Mouse (Mus musculus) heart, embryonic 11.5 days (tissue): Measurements from ENCODE around the gene Adamts9. TPM values are rescaled to one million over a fixed set of nuclear protein-coding genes. Genes with fewer than 3 reads are reported as not detected.

Source experiments
- ATAC-seq: fragments of 200-750 bp; cut with Nextera tagmentation; replicated peaks from 2 replicates; pipeline ENCODE4 v1.8.0; 2017; ENCODE audit warnings: moderate library complexity; ENCODE audit not compliant: insufficient number of reproducible peaks, low FRiP score, low TSS enrichment
- H3K27ac ChIP-seq: fragments of 300-500 bp; sonication (generic); 2 replicates; pipeline ENCODE4 v1.5.1; 2014; ENCODE audit warnings: mild to moderate bottlenecking, low read depth, low read length
- H3K27me3 ChIP-seq: fragments of 300-500 bp; sonication (generic); 2 replicates; pipeline ENCODE4 v1.6.1; 2014; ENCODE audit warnings: mild to moderate bottlenecking, low read length, mixed read lengths; ENCODE audit not compliant: control insufficient read depth, insufficient read depth
- H3K36me3 ChIP-seq: fragments of 300-500 bp; sonication (generic); 2 replicates; pipeline ENCODE4 v1.6.1; 2014; ENCODE audit warnings: mild to moderate bottlenecking, low read length, moderate library complexity, mixed read lengths; ENCODE audit not compliant: control insufficient read depth, insufficient read depth
- H3K4me1 ChIP-seq: fragments of 300-500 bp; sonication (generic); 2 replicates; pipeline ENCODE4 v1.6.1; 2014; ENCODE audit warnings: low read length; ENCODE audit not compliant: control insufficient read depth, insufficient read depth
- H3K4me2 ChIP-seq: fragments of 300-500 bp; sonication (generic); 2 replicates; pipeline ENCODE4 v1.6.1; 2014; ENCODE audit warnings: mild to moderate bottlenecking, moderate library complexity
- H3K4me3 ChIP-seq: fragments of 300-500 bp; sonication (generic); 2 replicates; pipeline ENCODE4 v1.5.1; 2014; ENCODE audit warnings: low read depth, low read length
- H3K9ac ChIP-seq: fragments of 300-500 bp; sonication (generic); 2 replicates; pipeline ENCODE4 v1.6.1; 2014; ENCODE audit warnings: mild to moderate bottlenecking, low read depth, low read length, moderate library complexity
- H3K9me3 ChIP-seq: fragments of 300-500 bp; sonication (generic); replicated peaks from 2 replicates; pipeline ENCODE4 v1.6.1; 2016; ENCODE audit warnings: low read length; ENCODE audit not compliant: control insufficient read depth
- WGBS: fragments of 180-500 bp; shearing (Covaris S2); extraction: QIAGEN DNeasy Blood & Tissue Kit; methylation state at CpG from one replicate; pipeline ENCODE4 v1.1.7; 2014; ENCODE audit not compliant: insufficient replicate concordance; 5-methylcytosine and 5-hydroxymethylcytosine counted together
- polyA plus RNA-seq: library from polyadenylated mRNA; unstranded; fragments of >200 nt; fragmentation: Nextera tagmentation; extraction: Ambion mirVana; gene quantifications from 2 replicates; pipeline ENCODE4 v1.2.1, GENCODE M21; 2014

The Adamts9 gene
- polyA plus RNA-seq, 1 experiment from 2014 or later: 9.6 TPM

DNA sequence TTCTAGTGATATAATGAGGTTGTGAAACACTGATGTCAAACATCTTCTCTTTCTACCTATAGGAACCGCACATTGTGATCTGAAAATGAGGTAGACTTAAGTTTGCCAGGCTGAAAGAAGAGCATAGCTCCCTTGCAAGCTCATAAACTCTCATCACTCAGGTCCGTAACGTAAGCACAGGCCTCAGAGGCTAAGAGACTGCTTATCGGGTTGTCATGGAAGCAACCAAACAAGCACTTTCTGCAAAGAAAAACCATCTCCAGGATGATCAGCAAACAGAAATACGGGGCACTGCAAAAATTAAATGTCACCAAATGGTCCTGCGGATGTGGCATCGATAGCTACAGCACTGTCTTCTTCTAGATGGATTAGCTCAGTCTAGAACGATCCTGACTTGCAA is 97.4 kb downstream of the Adamts9 start:
- WGBS: 56% methylated on average over 8 of the region's 8 CpGs
- H3K4me1 ChIP-seq: peaks cover 26% of the 10 kb centered on the region
- H3K36me3 ChIP-seq: no peaks in the 10 kb centered on the region
- H3K4me2 ChIP-seq: no peak overlapping the region
- no peaks in the 10 kb centered on the region for H3K9me3 ChIP-seq
- H3K27ac ChIP-seq: peak overlapping the region; percentile 65; the same call in 1 of the 2 replicates
- no peaks in the 10 kb centered on the region for H3K27me3 ChIP-seq
- ATAC-seq: no peak
- no peak overlapping the region for H3K9ac ChIP-seq
- no peak overlapping the region for H3K4me3 ChIP-seq

DNA sequence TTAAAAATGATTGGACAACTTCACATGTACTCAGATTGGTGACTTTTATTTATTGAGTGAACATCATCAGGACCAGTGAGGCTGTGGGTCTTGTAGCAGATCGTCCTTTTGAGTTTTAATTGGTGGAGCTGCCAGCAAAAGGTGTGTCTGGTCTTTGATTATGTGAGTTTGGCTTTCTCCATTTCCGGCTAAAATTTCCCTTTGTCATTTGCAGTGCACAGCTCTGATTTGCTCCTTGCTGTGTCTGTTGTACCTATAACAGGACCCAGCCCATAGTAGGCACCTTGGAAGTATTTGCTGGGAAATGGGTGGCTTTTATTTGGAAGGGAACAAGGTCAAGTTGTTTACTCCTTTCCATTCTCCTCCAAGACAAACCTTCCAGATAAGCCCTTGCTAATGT is 99.8 kb downstream of the Adamts9 start:
- Histone ChIP-seq H3K4me2 (no peak overlapping the region), H3K36me3 (no peaks in the 10 kb centered on the region), H3K9ac (no peak overlapping the region), H3K9me3 (no peaks in the 10 kb centered on the region), H3K4me3 (no peak overlapping the region), H3K27ac (no peak overlapping the region), H3K27me3 (no peaks in the 10 kb centered on the region), H3K4me1 (peaks cover 19% of the 10 kb centered on the region)
- WGBS: 75% methylated on average over 2 of the region's 2 CpGs
- no peak for ATAC-seq

DNA sequence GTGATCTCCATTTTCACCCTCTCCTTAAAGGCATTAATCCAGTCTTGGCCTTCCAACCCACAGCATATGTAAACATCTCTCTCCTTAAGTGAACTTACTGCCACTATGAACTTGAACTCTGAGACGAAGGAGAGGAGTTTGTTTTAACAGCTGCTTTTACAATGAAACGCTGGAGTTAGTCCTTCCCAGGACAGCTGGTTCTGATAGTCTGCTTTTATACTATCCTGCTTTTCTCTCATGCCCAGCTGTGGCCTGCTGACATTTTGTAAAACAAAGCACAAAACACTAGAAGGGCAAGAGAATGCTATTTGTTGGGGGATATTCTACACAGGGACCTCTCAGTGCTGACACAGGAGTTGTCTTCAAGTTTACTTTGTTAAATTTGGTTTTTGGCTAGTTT is 101.3 kb downstream of the Adamts9 start:
- WGBS: 16% methylated on average over 2 of the region's 2 CpGs
- no peak overlapping the region for H3K27ac ChIP-seq
- no peak overlapping the region for H3K9ac ChIP-seq

DNA sequence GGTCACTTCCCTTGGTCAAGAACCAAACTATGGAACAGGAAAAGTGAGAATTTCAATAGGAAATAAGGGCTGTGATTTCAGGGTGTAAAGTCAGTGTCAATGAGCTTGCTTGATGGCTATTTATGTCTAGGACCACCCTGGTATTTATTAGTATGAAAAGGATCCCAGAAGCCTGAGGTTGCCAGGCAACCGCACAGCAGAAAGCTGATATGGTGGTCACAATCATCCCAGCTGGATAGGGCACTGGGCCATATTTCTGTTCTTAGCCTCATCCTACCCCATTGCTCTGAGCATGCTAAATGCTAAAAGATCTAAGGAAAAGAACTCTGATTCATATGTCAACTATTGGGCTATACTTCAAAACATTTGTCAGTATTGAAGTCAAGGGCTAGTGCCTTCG is 112.2 kb downstream of the Adamts9 start:
- no peaks in the 10 kb centered on the region for H3K9me3 ChIP-seq
- H3K9ac ChIP-seq: no peak overlapping the region
- ATAC-seq: no peak
- H3K4me2 ChIP-seq: no peak overlapping the region
- peaks cover 13% of the 10 kb centered on the region for H3K4me1 ChIP-seq
- no peaks in the 10 kb centered on the region for H3K36me3 ChIP-seq
- WGBS: 91% methylated on average over 2 of the region's 2 CpGs
- no peak overlapping the region for H3K27ac ChIP-seq
- H3K27me3 ChIP-seq: no peaks in the 10 kb centered on the region
- no peak overlapping the region for H3K4me3 ChIP-seq

More for the DNA sequence above, 101.3 kb downstream of the Adamts9 start:
- Histone ChIP-seq H3K4me1 (peaks cover 14% of the 10 kb centered on the region), H3K4me3 (no peak overlapping the region), H3K9me3 (no peaks in the 10 kb centered on the region), H3K36me3 (no peaks in the 10 kb centered on the region), H3K4me2 (no peak overlapping the region), H3K27me3 (no peaks in the 10 kb centered on the region)
- ATAC-seq: no peak

DNA sequence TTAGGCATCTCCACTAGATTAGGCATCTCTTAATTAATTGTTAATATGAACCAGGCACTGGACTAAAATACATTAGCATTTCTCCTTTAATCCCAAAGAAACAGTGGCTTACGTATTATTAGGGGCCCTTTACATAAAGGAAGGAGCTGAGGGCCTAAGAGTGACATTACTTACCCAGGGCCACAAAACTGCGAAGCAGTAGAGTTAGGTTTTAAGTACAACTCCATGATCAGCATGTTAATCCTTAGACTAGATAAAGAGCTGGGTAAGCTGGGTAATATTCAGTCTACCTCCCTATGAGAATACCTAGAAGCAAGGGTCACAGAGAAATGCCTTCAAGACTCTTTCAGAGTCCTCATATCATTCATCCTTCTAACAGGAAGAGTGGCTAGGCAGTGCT is 114.1 kb downstream of the Adamts9 start:
- Histone ChIP-seq H3K36me3 (no peaks in the 10 kb centered on the region; the same call in 1 of the 2 replicates), H3K4me1 (peaks cover 7% of the 10 kb centered on the region), H3K4me3 (no peak overlapping the region), H3K27me3 (no peaks in the 10 kb centered on the region), H3K4me2 (no peak overlapping the region), H3K27ac (no peak overlapping the region), H3K9me3 (no peaks in the 10 kb centered on the region), H3K9ac (no peak overlapping the region)
- no peak for ATAC-seq
- 80% methylated on average over 2 of the region's 2 CpGs for WGBS

DNA sequence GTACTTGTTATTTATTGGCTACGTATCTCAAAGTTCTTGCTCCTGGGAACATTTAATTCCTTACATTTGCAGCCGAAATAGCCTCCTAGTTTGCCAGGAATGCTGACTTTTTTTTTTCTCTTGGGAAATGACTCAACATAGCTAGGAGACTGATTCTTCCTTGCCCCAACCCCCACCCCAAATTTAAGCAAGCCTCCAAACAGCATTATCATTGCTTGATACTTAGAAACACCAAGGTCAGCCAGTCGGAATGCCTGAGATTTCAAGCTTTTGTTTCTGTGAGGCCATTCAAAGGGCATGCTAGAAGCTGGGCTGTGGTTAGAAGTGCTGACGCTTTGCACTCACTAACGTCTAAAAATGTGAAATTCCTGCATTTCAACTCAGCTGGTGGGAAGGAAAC is 115.9 kb downstream of the Adamts9 start:
- no peak overlapping the region for H3K4me3 ChIP-seq
- no peaks in the 10 kb centered on the region; the same call in 1 of the 2 replicates for H3K36me3 ChIP-seq
- H3K4me2 ChIP-seq: no peak overlapping the region; the same call in 1 of the 2 replicates
- ATAC-seq: no peak
- H3K4me1 ChIP-seq: peaks cover 7% of the 10 kb centered on the region
- H3K9me3 ChIP-seq: no peaks in the 10 kb centered on the region
- H3K27ac ChIP-seq: no peak overlapping the region
- 28% methylated on average over 5 of the region's 5 CpGs for WGBS
- H3K27me3 ChIP-seq: no peaks in the 10 kb centered on the region
- no peak overlapping the region for H3K9ac ChIP-seq

DNA sequence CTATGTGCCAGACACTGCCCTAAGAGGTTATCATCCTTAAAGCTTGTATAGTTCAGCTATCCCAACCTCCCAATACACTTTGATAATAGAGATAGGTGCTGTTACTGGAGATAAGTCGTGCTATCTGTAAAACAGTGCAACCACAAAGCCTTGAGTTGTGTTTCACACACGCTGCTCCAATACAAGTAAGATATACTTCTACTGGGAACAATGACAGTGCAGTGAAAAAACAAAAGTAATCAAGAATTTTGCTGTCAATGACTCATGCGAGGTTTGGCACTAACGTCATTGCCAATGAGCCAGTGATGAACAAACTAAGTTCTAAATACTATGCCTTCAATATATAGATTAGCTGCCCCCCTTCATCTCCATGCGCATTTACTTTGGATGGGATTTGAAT is 116.7 kb downstream of the Adamts9 start:
- H3K4me2 ChIP-seq: no peak overlapping the region
- no peak overlapping the region for H3K4me3 ChIP-seq
- H3K36me3 ChIP-seq: no peaks in the 10 kb centered on the region; the same call in 1 of the 2 replicates
- 58% methylated on average over 5 of the region's 5 CpGs for WGBS
- no peaks in the 10 kb centered on the region for H3K27me3 ChIP-seq
- H3K27ac ChIP-seq: no peak overlapping the region
- peaks cover 7% of the 10 kb centered on the region for H3K4me1 ChIP-seq
- no peak for ATAC-seq
- no peak overlapping the region for H3K9ac ChIP-seq
- H3K9me3 ChIP-seq: no peaks in the 10 kb centered on the region

DNA sequence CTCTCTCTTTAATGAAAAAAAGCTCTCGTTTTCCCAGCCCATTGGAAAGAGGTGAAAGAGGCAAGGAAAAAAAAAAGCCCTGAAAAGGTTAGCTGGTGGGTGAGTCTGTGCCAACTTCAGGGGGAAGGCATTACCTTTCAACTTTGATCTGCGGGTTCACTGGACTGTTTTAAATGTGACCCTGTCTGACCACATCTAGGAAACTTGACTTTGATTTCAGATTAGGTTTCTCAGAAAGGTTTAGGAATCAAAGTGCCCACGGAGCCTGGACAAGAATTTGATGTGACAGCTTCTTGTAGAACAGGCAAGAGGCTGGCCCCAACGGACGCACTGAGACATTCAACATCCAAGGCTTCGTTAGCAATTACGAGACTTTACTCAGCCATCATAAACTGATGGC is 119.3 kb downstream of the Adamts9 start:
- 82% methylated on average over 7 of the region's 7 CpGs for WGBS
- peaks cover 7% of the 10 kb centered on the region for H3K4me1 ChIP-seq
- no peak overlapping the region for H3K9ac ChIP-seq
- no peaks in the 10 kb centered on the region; the same call in 1 of the 2 replicates for H3K36me3 ChIP-seq
- ATAC-seq: no peak
- no peak overlapping the region for H3K27ac ChIP-seq
- H3K4me3 ChIP-seq: no peak overlapping the region
- no peak overlapping the region for H3K4me2 ChIP-seq
- no peaks in the 10 kb centered on the region for H3K9me3 ChIP-seq
- H3K27me3 ChIP-seq: no peaks in the 10 kb centered on the region

DNA sequence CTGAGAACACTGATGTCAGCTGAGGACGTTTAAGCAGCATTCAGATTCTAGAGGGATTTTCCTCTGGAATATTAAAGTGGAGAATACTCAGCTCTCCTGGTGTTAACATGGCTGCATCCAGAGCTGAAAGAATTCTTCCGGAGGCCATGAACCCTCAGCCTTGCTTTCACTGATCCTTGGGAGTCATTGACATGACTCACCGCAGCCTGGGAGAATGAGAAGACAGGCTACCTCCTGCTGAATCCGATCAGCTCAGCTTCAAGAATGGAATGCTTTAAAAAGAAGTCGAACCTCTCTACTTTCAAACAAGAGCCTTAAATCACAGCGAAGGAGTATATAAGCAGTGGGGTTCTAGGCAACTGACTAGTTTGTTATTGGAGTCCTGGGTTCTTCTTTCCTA is 121.3 kb downstream of the Adamts9 start:
- Histone ChIP-seq H3K27me3 (no peaks in the 10 kb centered on the region), H3K4me3 (no peak overlapping the region), H3K4me1 (no peaks in the 10 kb centered on the region), H3K9ac (no peak overlapping the region), H3K9me3 (no peaks in the 10 kb centered on the region), H3K4me2 (no peak overlapping the region), H3K27ac (no peak overlapping the region), H3K36me3 (no peaks in the 10 kb centered on the region; the same call in 1 of the 2 replicates)
- no peak for ATAC-seq
- 70% methylated on average over 6 of the region's 6 CpGs for WGBS
